In genomic region chr10:126934561-126934960, GRCm38 (mm10) we compare ENCODE assay signal across 14 mouse cellular contexts. TPM values are rescaled to one million over a fixed set of nuclear protein-coding genes. Genes with fewer than 3 reads are reported as not detected.
DNase-seq lines count a peak whose midpoint lies in the region; ATAC-seq and TF ChIP-seq lines count a peak whose summit lies in the region.
"Had no signal": no experiment of that assay in that cellular context is flagged by ENCODE, and none has a peak within 500 bp of the region (broad histone marks: within the 10 kb centered on the region; RNA-seq: fewer than 3 reads in every experiment).

No protein-coding gene starts in this region.

- H3K27ac ChIP-seq in hindbrain, embryonic 12.5 days = peak overlapping the region; percentile 23; the same call in 1 of the 2 replicates
- no peak overlapping the region for H3K27ac ChIP-seq in hindbrain, embryonic 16.5 days (ENCODE audit: low read depth, low read length)
- H3K27ac ChIP-seq in embryonic facial prominence, embryonic 10.5 days (replicated peaks) = peak overlapping the region; percentile 84; the same call in 1 of the 2 replicates
- H3K27ac ChIP-seq in olfactory bulb, adult 2 months (ENCODE audit: insufficient read depth, low read depth, low read length) = peak overlapping the region; percentile 93
- no peak overlapping the region for H3K27ac ChIP-seq in heart, adult 2 months
- H3K27ac ChIP-seq: neural tube, embryonic 12.5 days had no signal

- H3K4me3 ChIP-seq in hindbrain, embryonic 12.5 days = no peak overlapping the region
- no peak overlapping the region for H3K4me3 ChIP-seq in hindbrain, embryonic 16.5 days (ENCODE audit: low read length)
- H3K4me3 ChIP-seq in embryonic facial prominence, embryonic 10.5 days = no peak overlapping the region
- no peak overlapping the region for H3K4me3 ChIP-seq in olfactory bulb, adult 2 months (ENCODE audit: insufficient read depth, low read depth, low read length)
- H3K4me3 ChIP-seq in heart, adult 2 months = no peak overlapping the region
- H3K4me3 ChIP-seq: neural tube, embryonic 12.5 days had no signal

- intact Hi-C loops in heart, adult 2 months (cut with DNase I) = no loop called here

- H3K9ac ChIP-seq in hindbrain, embryonic 12.5 days = no peak overlapping the region
- no peak overlapping the region for H3K9ac ChIP-seq in hindbrain, embryonic 16.5 days (ENCODE audit: low read depth, low read length)
- H3K9ac ChIP-seq in heart, adult 2 months (ENCODE audit: low read depth, low read length) = no peak overlapping the region
- H3K9ac ChIP-seq: neural tube, embryonic 12.5 days had no signal

- no peak for DNase-seq in embryonic facial prominence, embryonic 10.5 days (ENCODE audit: low spot score)
- peak; percentile 24 for DNase-seq in gastrocnemius, postnatal 25 days
- no peak for DNase-seq in left cerebral cortex, adult 11 months (ENCODE audit: low spot score)
- no peak for DNase-seq in heart, adult 2 months
- DNase-seq: adrenal gland, adult 8-10 months; kidney, postnatal 25 days; right cerebral cortex, adult 18-20 months; thymus, postnatal 4 days had no signal

- no peaks in the 10 kb centered on the region for H3K79me2 ChIP-seq in heart, adult 2 months (replicated peaks; ENCODE audit: control insufficient read depth, insufficient read depth, low read length)

- no peaks in the 10 kb centered on the region for H3K36me3 ChIP-seq in hindbrain, embryonic 12.5 days
- H3K36me3 ChIP-seq in hindbrain, embryonic 16.5 days (ENCODE audit: control insufficient read depth, insufficient read depth, low read length) = no peaks in the 10 kb centered on the region
- no peaks in the 10 kb centered on the region for H3K36me3 ChIP-seq in embryonic facial prominence, embryonic 10.5 days (replicated peaks)
- H3K36me3 ChIP-seq in heart, adult 2 months (ENCODE audit: control insufficient read depth, insufficient read depth, low read length) = no peaks in the 10 kb centered on the region
- H3K36me3 ChIP-seq: neural tube, embryonic 12.5 days had no signal

- TF ChIP-seq EP300 in heart, adult 2 months (IDR thresholded peaks at IDR 0.05; ENCODE audit: insufficient read depth, low read depth, low read length) = no peak

- WGBS in hindbrain, embryonic 12.5 days = 93% methylated on average over 13 of the region's 13 CpGs
- WGBS in hindbrain, embryonic 16.5 days = 91% methylated on average over 13 of the region's 13 CpGs
- 90% methylated on average over 13 of the region's 13 CpGs for WGBS in embryonic facial prominence, embryonic 10.5 days
- WGBS in olfactory bulb, adult 2 months = 79% methylated on average over 13 of the region's 13 CpGs
- 79% methylated on average over 13 of the region's 13 CpGs for WGBS in heart, adult 2 months

- H3K4me2 ChIP-seq in hindbrain, embryonic 12.5 days (replicated peaks) = no peak overlapping the region
- H3K4me2 ChIP-seq in hindbrain, embryonic 16.5 days (ENCODE audit: low read length) = no peak overlapping the region
- H3K4me2 ChIP-seq: neural tube, embryonic 12.5 days had no signal

- peaks cover 28% of the 10 kb centered on the region for H3K4me1 ChIP-seq in hindbrain, embryonic 12.5 days
- peaks cover 10% of the 10 kb centered on the region; the same call in 1 of the 2 replicates for H3K4me1 ChIP-seq in hindbrain, embryonic 16.5 days (ENCODE audit: control insufficient read depth, insufficient read depth, low read depth, low read length)
- peaks cover 43% of the 10 kb centered on the region for H3K4me1 ChIP-seq in embryonic facial prominence, embryonic 10.5 days
- peaks cover 69% of the 10 kb centered on the region for H3K4me1 ChIP-seq in olfactory bulb, adult 2 months (ENCODE audit: control insufficient read depth, insufficient read depth, low read length)
- peaks cover 8% of the 10 kb centered on the region for H3K4me1 ChIP-seq in heart, adult 2 months (ENCODE audit: control insufficient read depth, insufficient read depth, low read length)

- no peak for ATAC-seq in hindbrain, embryonic 12.5 days (ENCODE audit: low FRiP score)
- ATAC-seq in hindbrain, embryonic 16.5 days = no peak
- ATAC-seq: midbrain, embryonic 16.5 days had no signal

- H3K9me3 ChIP-seq in hindbrain, embryonic 12.5 days (replicated peaks) = 0 out of 2 replicates have a peak, but pooled peaks cover 9% of the 10 kb centered on the region
- no peaks in the 10 kb centered on the region for H3K9me3 ChIP-seq in hindbrain, embryonic 16.5 days (ENCODE audit: control insufficient read depth, low read length)
- peaks cover 16% of the 10 kb centered on the region for H3K9me3 ChIP-seq in embryonic facial prominence, embryonic 10.5 days

- TF ChIP-seq POLR2A in olfactory bulb, adult 2 months (IDR thresholded peaks at IDR 0.05; ENCODE audit: insufficient read depth, low read depth, low read length) = no peak
- no peak for TF ChIP-seq POLR2A in heart, adult 2 months (IDR thresholded peaks at IDR 0.05; ENCODE audit: insufficient read depth, low read depth, low read length)

- H3K27me3 ChIP-seq in hindbrain, embryonic 12.5 days = peaks cover 8% of the 10 kb centered on the region
- H3K27me3 ChIP-seq in hindbrain, embryonic 16.5 days (replicated peaks; ENCODE audit: control insufficient read depth, insufficient read depth, low read length) = no peaks in the 10 kb centered on the region
- H3K27me3 ChIP-seq in embryonic facial prominence, embryonic 10.5 days (replicated peaks; ENCODE audit: low read depth, poor library complexity, severe bottlenecking) = peaks cover 6% of the 10 kb centered on the region
- H3K27me3 ChIP-seq in heart, adult 2 months (ENCODE audit: control insufficient read depth, insufficient read depth, low read length) = no peaks in the 10 kb centered on the region
- H3K27me3 ChIP-seq: CH12.LX had no signal

- no peak for TF ChIP-seq CTCF in olfactory bulb, adult 2 months (IDR thresholded peaks at IDR 0.05; ENCODE audit: insufficient read depth, low read depth, low read length)
- TF ChIP-seq CTCF in heart, adult 2 months (IDR thresholded peaks at IDR 0.05) = no peak

RNA-seq across cellular contexts. Expression of gene Atp23, which starts 33.4 kb away (rescaled TPM):
- 14.8 and 15.0 TPM in 2 replicates for polyA plus RNA-seq in hindbrain, embryonic 12.5 days (2016; fragmentation: Nextera tagmentation; extraction: Ambion mirVana)
- 14.5 and 17.2 TPM in 2 replicates for polyA plus RNA-seq in hindbrain, embryonic 16.5 days (2015; fragmentation: Nextera tagmentation; extraction: Ambion mirVana)
- 20.0 and 22.6 TPM in 2 replicates for polyA plus RNA-seq in embryonic facial prominence, embryonic 10.5 days (2016; fragmentation: Nextera tagmentation; extraction: Ambion mirVana)
- total RNA-seq in gastrocnemius, postnatal 25 days (2021) = 1 to 10 TPM; 2.5 to 2.6 TPM
- polyA plus RNA-seq in olfactory bulb, adult 2 months (2012; ENCODE audit: insufficient read depth, insufficient read length, low replicate concordance, missing spikeins) = not detected in 2 replicates
- total RNA-seq in heart, adult 2 months (2021) = 1 to 10 TPM; 4.9 to 5.5 TPM
- polyA plus RNA-seq in heart, adult 2 months (2012; rRNA removed) = 5.3 and 5.5 TPM in 2 replicates

RNA-seq across cellular contexts. Expression of gene Ctdsp2, which starts 44.0 kb away (rescaled TPM):
- 50.5 and 51.1 TPM in 2 replicates for polyA plus RNA-seq in hindbrain, embryonic 12.5 days (2016; fragmentation: Nextera tagmentation; extraction: Ambion mirVana)
- 13.7 and 18.1 TPM in 2 replicates for polyA plus RNA-seq in hindbrain, embryonic 16.5 days (2015; fragmentation: Nextera tagmentation; extraction: Ambion mirVana)
- 46.2 and 49.3 TPM in 2 replicates for polyA plus RNA-seq in embryonic facial prominence, embryonic 10.5 days (2016; fragmentation: Nextera tagmentation; extraction: Ambion mirVana)
- total RNA-seq in gastrocnemius, postnatal 25 days (2021) = 10 to 100 TPM; 90.6 to 98.7 TPM
- not detected in 2 replicates for polyA plus RNA-seq in olfactory bulb, adult 2 months (2012; ENCODE audit: insufficient read depth, insufficient read length, low replicate concordance, missing spikeins)
- total RNA-seq in heart, adult 2 months (2021) = 100 to 1,000 TPM in 1 of 2 experiments, 10 to 100 TPM in 1; 82.2 to 108 TPM
- polyA plus RNA-seq in heart, adult 2 months (2012; rRNA removed) = 85.6 and 114 TPM in 2 replicates

Comparison
In these comparisons a context has a peak if more than half of its experiments do, and no peak if none do; other contexts are left out.
1. H3K27ac ChIP-seq: peak in hindbrain, embryonic 12.5 days (single experiment), embryonic facial prominence, embryonic 10.5 days (single experiment) and olfactory bulb, adult 2 months (single experiment); none in hindbrain, embryonic 16.5 days (single experiment) and heart, adult 2 months (single experiment).